Mouse (Mus musculus) Patski (cell line): ENCODE data around the gene Rfx2. TPM values are rescaled to one million over a fixed set of nuclear protein-coding genes. Genes with fewer than 3 reads are reported as not detected.

Experiments
- ATAC-seq: fragments of 100-300 bp; one replicate; pipeline ENCODE4 v1.8.0; 2021
- CTCF ChIA-PET: fragments of 350-600 bp; sonication (Branson Sonifier 250); formaldehyde crosslinking; loops from one replicate; lab custom pipeline; 2022; ENCODE audit warnings: inconsistent platforms; lab: Charles Lee
- POLR2A ChIA-PET: fragments of 350-600 bp; sonication (Branson Sonifier 250); formaldehyde crosslinking; loops from one replicate; lab custom pipeline; 2022; ENCODE audit warnings: antibody characterized with exemption, inconsistent platforms; lab: Charles Lee
- DNase-seq: peaks from one replicate; pipeline ENCODE4 v3.0.0-alpha.2; 2011; ENCODE audit warnings: low read depth, low spot score
- H3K27me3 ChIP-seq: fragments of 371-371 bp; one replicate; pipeline ENCODE4 v1.5.1; 2021
- CTCF ChIP-seq: fragments of 100-300 bp; IDR thresholded peaks from one replicate; pipeline ENCODE4 v1.5.1; 2021
- in situ Hi-C: fragments of 300-500 bp; cut with MboI; formaldehyde crosslinking; loops from 3 replicates; pipeline ENCODE4 v1.11.1; 2018; ENCODE audit warnings: low pct_unique_long_range_greater_than_20kb, mixed read lengths
- polyA plus RNA-seq: library from polyadenylated mRNA; unstranded; gene quantifications from one replicate; pipeline ENCODE4 v1.2.3, GENCODE M21; 2021

Gene Rfx2
- polyA plus RNA-seq, result 7.7 TPM

- in situ Hi-C loops, result no loop called here
- TF ChIP-seq CTCF, result no peak
- DNase-seq (no peak), ATAC-seq (peak; percentile 3)
- CTCF ChIA-PET, result no interaction called here
- POLR2A ChIA-PET, result interaction anchor here (0.9 kb wide), 1 partner anchor 13 kb away, joined by 3 read pairs; no protein-coding TSS in a partner anchor
- no peaks in the 10 kb centered on the region for H3K27me3 ChIP-seq
Measured at GRCm38 (mm10) chr17:56830411-56831110, at the start of gene Rfx2. Rfx2 (minus strand) TSS chr17:56831013.

GRCm38 (mm10) chr17:56877426-56877825 is 46.6 kb upstream of the Rfx2 start:
- in situ Hi-C loops, result no loop called here
- H3K27me3 ChIP-seq, result no peaks in the 10 kb centered on the region
- DNase-seq, result no peak
- TF ChIP-seq CTCF, result no peak
- no peak for ATAC-seq
- ChIA-PET POLR2A (no interaction called here), CTCF (no interaction called here)

- POLR2A ChIA-PET, result no interaction called here
- DNase-seq, result no peak
- no peak for ATAC-seq
- H3K27me3 ChIP-seq, result no peaks in the 10 kb centered on the region
- no peak for TF ChIP-seq CTCF
- in situ Hi-C loops, result no loop called here
- CTCF ChIA-PET, result no interaction called here
Measured at GRCm38 (mm10) chr17:56876981-56877380, 46.2 kb upstream of the Rfx2 start.

GRCm38 (mm10) chr17:56876465-56876864 is 45.7 kb upstream of the Rfx2 start:
- no peaks in the 10 kb centered on the region for H3K27me3 ChIP-seq
- DNase-seq (no peak), ATAC-seq (no peak)
- no peak for TF ChIP-seq CTCF
- in situ Hi-C loops, result no loop called here
- CTCF ChIA-PET, result no interaction called here
- POLR2A ChIA-PET, result no interaction called here

GRCm38 (mm10) chr17:56874936-56875651 is 44.3 kb upstream of the Rfx2 start, which contains the start of gene 1700061G19Rik:
1700061G19Rik (plus strand) TSS chr17:56875477.
- ATAC-seq, result no peak
- CTCF ChIA-PET, result no interaction called here
- peaks cover 4% of the 10 kb centered on the region for H3K27me3 ChIP-seq
- POLR2A ChIA-PET, result no interaction called here
- in situ Hi-C loops, result no loop called here
- DNase-seq, result no peak
- no peak for TF ChIP-seq CTCF

GRCm38 (mm10) chr17:56874237-56874636 is 43.4 kb upstream of the Rfx2 start, which contains the start of gene Acsbg2:
Acsbg2 (minus strand) TSS chr17:56874447.
- ATAC-seq (no peak), DNase-seq (no peak)
- ChIA-PET POLR2A (no interaction called here), CTCF (no interaction called here)
- TF ChIP-seq CTCF, result no peak
- H3K27me3 ChIP-seq, result peaks cover 4% of the 10 kb centered on the region
- in situ Hi-C loops, result no loop called here

GRCm38 (mm10) chr17:56872512-56872911 is 41.7 kb upstream of the Rfx2 start:
- H3K27me3 ChIP-seq, result peaks cover 4% of the 10 kb centered on the region
- ATAC-seq (no peak), DNase-seq (no peak)
- in situ Hi-C loops, result no loop called here
- no peak for TF ChIP-seq CTCF
- ChIA-PET POLR2A (no interaction called here), CTCF (no interaction called here)

- CTCF ChIA-PET, result no interaction called here
- no peak for TF ChIP-seq CTCF
- peaks cover 4% of the 10 kb centered on the region for H3K27me3 ChIP-seq
- no peak for ATAC-seq
- in situ Hi-C loops, result no loop called here
- POLR2A ChIA-PET, result no interaction called here
- DNase-seq, result no peak
Measured at GRCm38 (mm10) chr17:56871767-56872166, 41.0 kb upstream of the Rfx2 start.

GRCm38 (mm10) chr17:56870287-56870953 is 39.6 kb upstream of the Rfx2 start:
- no peak for TF ChIP-seq CTCF
- ATAC-seq (no peak), DNase-seq (no peak)
- ChIA-PET CTCF (no interaction called here), POLR2A (no interaction called here)
- peaks cover 8% of the 10 kb centered on the region for H3K27me3 ChIP-seq
- in situ Hi-C loops, result no loop called here

GRCm38 (mm10) chr17:56869481-56869977 is 38.7 kb upstream of the Rfx2 start:
- H3K27me3 ChIP-seq, result peaks cover 8% of the 10 kb centered on the region
- no peak for DNase-seq
- TF ChIP-seq CTCF, result no peak
- in situ Hi-C loops, result no loop called here
- ATAC-seq, result no peak
- POLR2A ChIA-PET, result no interaction called here
- CTCF ChIA-PET, result no interaction called here
